ENCODE assay signal across 12 mouse cellular contexts in the genomic region with DNA sequence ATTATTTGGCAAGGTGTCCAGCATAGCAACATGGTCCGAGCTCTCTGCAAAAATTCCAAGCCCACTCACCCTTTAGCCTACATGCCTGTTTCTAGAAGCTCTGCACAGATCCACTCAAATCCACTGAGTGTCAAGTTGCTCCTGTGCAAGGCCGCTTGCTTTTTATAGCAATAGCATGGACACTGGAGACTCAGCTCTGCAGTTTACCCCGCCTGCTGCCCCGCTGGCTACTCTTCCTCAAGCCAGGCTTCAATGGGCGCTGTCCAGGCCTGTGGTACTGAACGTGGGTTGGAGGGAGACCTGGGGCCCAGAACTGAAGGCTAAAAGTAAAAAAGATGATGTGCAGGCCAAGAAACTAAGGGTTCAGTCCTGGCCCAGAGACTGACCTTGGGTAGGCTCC. TPM values are rescaled to one million over a fixed set of nuclear protein-coding genes. Genes with fewer than 3 reads are reported as not detected.
A peak's percentile ranks its signal among the peaks of the same experiment; 100 is the strongest.
DNase-seq lines count a peak whose midpoint lies in the region; ATAC-seq and TF ChIP-seq lines count a peak whose summit lies in the region.
"Had no signal": no experiment of that assay in that cellular context is flagged by ENCODE, and none has a peak within 500 bp of the region (broad histone marks: within the 10 kb centered on the region; RNA-seq: fewer than 3 reads in every experiment).

No protein-coding gene starts in this region.

- no peak for ATAC-seq in hindbrain, embryonic 14.5 days (ENCODE audit: low FRiP score)
- no peak for ATAC-seq in midbrain, postnatal 0 days (ENCODE audit: low FRiP score)
- ATAC-seq: forebrain, embryonic 16.5 days had no signal

- intact Hi-C loops in heart, postnatal 25 days (cut with DNase I): no loop called here

- H3K27ac ChIP-seq in hindbrain, embryonic 14.5 days: no peak overlapping the region
- no peak overlapping the region for H3K27ac ChIP-seq in midbrain, postnatal 0 days (ENCODE audit: low read depth, low read length)
- H3K27ac ChIP-seq: embryonic facial prominence, embryonic 12.5 days; limb, embryonic 15.5 days; neural tube, embryonic 13.5 days had no signal

- no peak overlapping the region for H3K9ac ChIP-seq in hindbrain, embryonic 14.5 days
- H3K9ac ChIP-seq in midbrain, postnatal 0 days (replicated peaks; ENCODE audit: low read length, poor library complexity, severe bottlenecking): no peak overlapping the region
- H3K9ac ChIP-seq: embryonic facial prominence, embryonic 12.5 days; limb, embryonic 15.5 days had no signal

- H3K4me3 ChIP-seq in hindbrain, embryonic 14.5 days (replicated peaks; ENCODE audit: low read length): no peak overlapping the region
- no peak overlapping the region for H3K4me3 ChIP-seq in midbrain, postnatal 0 days (ENCODE audit: low read depth, low read length)
- H3K4me3 ChIP-seq: embryonic facial prominence, embryonic 12.5 days; limb, embryonic 15.5 days; neural tube, embryonic 13.5 days had no signal

- H3K27me3 ChIP-seq in hindbrain, embryonic 14.5 days (ENCODE audit: control insufficient read depth, insufficient read depth, low read length): no peaks in the 10 kb centered on the region
- H3K27me3 ChIP-seq in midbrain, postnatal 0 days (ENCODE audit: insufficient read depth, low read length): no peaks in the 10 kb centered on the region
- H3K27me3 ChIP-seq: embryonic facial prominence, embryonic 12.5 days; limb, embryonic 15.5 days; neural tube, embryonic 13.5 days had no signal

- no peak overlapping the region for H3K4me2 ChIP-seq in hindbrain, embryonic 14.5 days (replicated peaks)
- H3K4me2 ChIP-seq in midbrain, postnatal 0 days (ENCODE audit: low read depth, low read length, poor library complexity, severe bottlenecking): no peak overlapping the region
- H3K4me2 ChIP-seq: embryonic facial prominence, embryonic 12.5 days; limb, embryonic 15.5 days had no signal

- TF ChIP-seq CTCF in midbrain, postnatal 0 days (IDR thresholded peaks at IDR 0.05): no peak

- H3K9me3 ChIP-seq in hindbrain, embryonic 14.5 days (ENCODE audit: control insufficient read depth, low read length): no peaks in the 10 kb centered on the region
- no peaks in the 10 kb centered on the region for H3K9me3 ChIP-seq in midbrain, postnatal 0 days (ENCODE audit: low read length)
- H3K9me3 ChIP-seq: embryonic facial prominence, embryonic 12.5 days; limb, embryonic 15.5 days; neural tube, embryonic 13.5 days had no signal

- peaks cover 84% of the 10 kb centered on the region for H3K36me3 ChIP-seq in hindbrain, embryonic 14.5 days (replicated peaks; ENCODE audit: control insufficient read depth, insufficient read depth)
- H3K36me3 ChIP-seq in midbrain, postnatal 0 days (ENCODE audit: insufficient read depth, low read length): peaks cover 45% of the 10 kb centered on the region

- 68% methylated on average over 6 of the region's 6 CpGs for WGBS in hindbrain, embryonic 14.5 days
- 66% methylated on average over 6 of the region's 6 CpGs for WGBS in midbrain, postnatal 0 days

- peaks cover 65% of the 10 kb centered on the region for H3K4me1 ChIP-seq in hindbrain, embryonic 14.5 days (replicated peaks; ENCODE audit: control insufficient read depth, insufficient read depth, low read length)
- H3K4me1 ChIP-seq in midbrain, postnatal 0 days (ENCODE audit: insufficient read depth, low read length): peaks cover 26% of the 10 kb centered on the region

- peak; percentile 71 for DNase-seq in heart, postnatal 4 days
- DNase-seq in heart, postnatal 25 days (ENCODE audit: low spot score): no peak
- DNase-seq in thymus, postnatal 4 days: peak; percentile 46
- DNase-seq in thymus, postnatal 14 days: no peak
- DNase-seq in adrenal gland, postnatal 36 days: peak; percentile 69 to 70
- DNase-seq in hindbrain, embryonic 14.5 days (ENCODE audit: low spot score): no peak
- DNase-seq in midbrain, postnatal 0 days (ENCODE audit: low spot score): no peak
- DNase-seq: right cerebral cortex, postnatal 25 days had no signal

RNA-seq across cellular contexts. Expression of gene Sbk1, which starts 8.3 kb away (rescaled TPM):
- 10 to 100 TPM; 40.4 to 46.3 TPM for total RNA-seq in heart, postnatal 4 days (2021)
- total RNA-seq in heart, postnatal 25 days (2021): 10 to 100 TPM; 76.5 to 86.4 TPM
- total RNA-seq in adrenal gland, postnatal 36 days (2021): 10 to 100 TPM; 23.3 to 88.8 TPM
- 290 and 319 TPM in 2 replicates for polyA plus RNA-seq in hindbrain, embryonic 14.5 days (2014; fragmentation: Nextera tagmentation; extraction: Ambion mirVana)
- 535 and 557 TPM in 2 replicates for total RNA-seq in midbrain, postnatal 0 days (2014; rRNA removed)
- 183 and 184 TPM in 2 replicates for polyA plus RNA-seq in midbrain, postnatal 0 days (2015; fragmentation: Nextera tagmentation; extraction: Ambion mirVana)

Comparison
In these comparisons a context has a peak if more than half of its experiments do, and no peak if none do; other contexts are left out.
1. DNase-seq: peak in heart, postnatal 4 days (single experiment), thymus, postnatal 4 days (single experiment) and adrenal gland, postnatal 36 days (2 of 2); none in heart, postnatal 25 days (single experiment), thymus, postnatal 14 days (single experiment), hindbrain, embryonic 14.5 days (single experiment) and midbrain, postnatal 0 days (single experiment).